Mouse (Mus musculus) stomach, embryonic 15.5 days (tissue): Measurements from ENCODE around the gene Tenm3. TPM values are rescaled to one million over a fixed set of nuclear protein-coding genes. Genes with fewer than 3 reads are reported as not detected.

Source experiments
- ATAC-seq: fragments of 200-750 bp; cut with Nextera tagmentation; 2 replicates; pipeline ENCODE4 v1.8.0; 2017; ENCODE audit warnings: low read depth, moderate number of reproducible peaks, moderate TSS enrichment; ENCODE audit not compliant: insufficient read depth, low FRiP score
- H3K27ac ChIP-seq: fragments of 300-500 bp; sonication (generic); 2 replicates; pipeline ENCODE4 v1.5.1; 2015; ENCODE audit warnings: mild to moderate bottlenecking, inconsistent platforms
- H3K27me3 ChIP-seq: fragments of 300-500 bp; sonication (generic); replicated peaks from 2 replicates; pipeline ENCODE4 v1.6.1; 2015; ENCODE audit warnings: inconsistent platforms
- H3K36me3 ChIP-seq: fragments of 300-500 bp; sonication (generic); 2 replicates; pipeline ENCODE4 v1.6.1; 2015; ENCODE audit warnings: inconsistent platforms
- H3K4me1 ChIP-seq: fragments of 300-500 bp; sonication (generic); 2 replicates; pipeline ENCODE4 v1.6.1; 2015; ENCODE audit warnings: inconsistent platforms
- H3K4me2 ChIP-seq: fragments of 300-500 bp; sonication (generic); 2 replicates; pipeline ENCODE4 v1.6.1; 2015; ENCODE audit warnings: mild to moderate bottlenecking, inconsistent platforms
- H3K4me3 ChIP-seq: fragments of 300-500 bp; sonication (generic); replicated peaks from 2 replicates; pipeline ENCODE4 v1.5.1; 2015; ENCODE audit warnings: inconsistent platforms
- H3K9ac ChIP-seq: fragments of 300-500 bp; sonication (generic); 2 replicates; pipeline ENCODE4 v1.6.1; 2015; ENCODE audit warnings: inconsistent platforms
- H3K9me3 ChIP-seq: fragments of 300-500 bp; sonication (generic); 2 replicates; pipeline ENCODE4 v1.6.1; 2016; ENCODE audit warnings: inconsistent platforms
- WGBS: fragments of 180-500 bp; shearing (Covaris S2); methylation state at CpG from one replicate; pipeline ENCODE4 v1.1.7; 2015; 5-methylcytosine and 5-hydroxymethylcytosine counted together
- polyA plus RNA-seq: library from polyadenylated mRNA; unstranded; fragments of >200 nt; fragmentation: Nextera tagmentation; extraction: Ambion mirVana; gene quantifications from 2 replicates; pipeline ENCODE4 v1.2.1, GENCODE M21; 2015

The Tenm3 gene
- polyA plus RNA-seq, 1 experiment from 2014 or later, result 14.6 TPM

DNA sequence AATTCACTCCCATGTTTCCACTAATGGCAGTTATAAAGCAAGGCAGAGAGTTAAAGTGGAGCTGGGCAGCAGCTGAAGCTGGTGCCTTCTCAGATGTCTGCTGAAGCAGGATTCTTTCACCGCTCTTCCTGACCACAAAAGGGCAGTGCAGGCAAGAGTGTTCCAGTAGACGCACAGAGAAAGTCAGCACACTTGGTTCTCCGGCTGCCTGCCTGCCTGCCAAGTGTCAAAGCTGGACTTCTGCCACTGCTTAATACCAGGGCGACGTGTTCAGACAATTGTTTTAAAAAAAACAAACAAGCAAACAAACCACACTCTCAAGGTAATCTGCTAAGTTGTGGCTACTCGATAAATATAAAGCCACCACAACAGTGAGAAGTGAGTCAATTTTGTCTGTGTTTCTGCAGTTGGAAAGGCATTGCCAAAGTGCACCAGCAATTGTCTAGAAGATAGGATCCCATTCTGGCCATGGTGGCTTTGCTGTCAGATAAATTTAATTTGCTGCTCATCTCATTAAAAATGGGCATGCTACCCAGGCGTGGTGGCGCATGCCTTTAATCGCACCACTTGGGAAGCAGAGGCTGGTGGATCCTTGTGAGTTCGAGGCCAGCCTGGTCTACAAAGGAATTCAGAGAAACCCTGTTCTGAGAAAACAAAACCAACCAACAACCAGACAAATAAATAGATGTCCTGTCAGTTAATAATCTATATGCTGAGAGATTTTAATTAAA is 152.9 kb downstream of the Tenm3 start:
- ATAC-seq, result no peak
- Histone ChIP-seq H3K27ac (no peak overlapping the region), H3K9ac (no peak overlapping the region), H3K36me3 (no peaks in the 10 kb centered on the region), H3K4me1 (peaks cover 5% of the 10 kb centered on the region; the same call in 1 of the 2 replicates), H3K4me3 (no peak overlapping the region), H3K27me3 (no peaks in the 10 kb centered on the region), H3K9me3 (no peaks in the 10 kb centered on the region), H3K4me2 (no peak overlapping the region)
- WGBS, result 74% methylated on average over 10 of the region's 10 CpGs

DNA sequence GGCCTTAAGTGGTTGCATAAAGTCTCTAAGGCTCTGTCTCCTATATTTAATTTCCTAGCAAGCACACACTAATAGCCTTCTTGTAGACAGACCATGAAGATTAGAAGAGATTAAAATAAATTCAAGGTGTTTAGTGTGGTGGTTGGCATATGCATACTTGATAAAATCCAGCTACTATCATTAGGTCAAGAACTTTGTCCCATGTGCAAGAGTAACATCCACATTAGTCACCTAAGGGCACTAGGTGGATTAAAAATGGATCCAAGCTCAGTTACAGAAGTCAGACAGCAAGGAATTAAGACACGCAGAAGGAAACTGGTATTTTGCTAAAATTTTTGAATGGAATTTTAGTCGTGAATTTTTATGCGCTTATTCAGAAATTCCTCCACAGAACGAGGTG is 155.0 kb downstream of the Tenm3 start:
- H3K4me3 ChIP-seq, result no peak overlapping the region
- no peak for ATAC-seq
- H3K4me2 ChIP-seq, result no peak overlapping the region
- 38% methylated on average over 4 of the region's 4 CpGs for WGBS
- peaks cover 5% of the 10 kb centered on the region; the same call in 1 of the 2 replicates for H3K4me1 ChIP-seq
- no peaks in the 10 kb centered on the region for H3K27me3 ChIP-seq
- H3K36me3 ChIP-seq, result no peaks in the 10 kb centered on the region
- no peaks in the 10 kb centered on the region for H3K9me3 ChIP-seq
- H3K9ac ChIP-seq, result no peak overlapping the region
- H3K27ac ChIP-seq, result no peak overlapping the region

DNA sequence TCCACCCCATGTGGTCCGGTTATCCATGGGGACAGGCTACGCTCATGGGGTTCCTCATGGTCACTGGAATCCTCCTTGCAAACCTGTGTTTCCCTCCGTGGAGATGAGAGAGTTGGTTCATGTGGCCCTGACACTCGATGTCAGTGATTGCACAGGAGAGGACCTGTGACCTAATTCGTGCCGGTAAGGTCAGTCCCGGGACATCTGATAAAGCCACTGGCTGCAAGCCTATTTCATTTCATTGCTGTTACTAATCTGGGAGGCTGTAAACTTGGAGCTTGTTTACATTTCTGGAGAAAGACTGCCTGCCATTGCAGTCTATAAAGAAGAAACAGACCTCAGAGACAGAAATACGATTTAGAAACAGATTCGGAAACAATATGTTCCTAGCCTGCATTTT is 155.6 kb downstream of the Tenm3 start:
- H3K9me3 ChIP-seq, result no peaks in the 10 kb centered on the region
- H3K4me2 ChIP-seq, result no peak overlapping the region
- no peaks in the 10 kb centered on the region for H3K27me3 ChIP-seq
- H3K9ac ChIP-seq, result no peak overlapping the region
- 30% methylated on average over 9 of the region's 9 CpGs for WGBS
- H3K4me3 ChIP-seq, result no peak overlapping the region
- no peak overlapping the region for H3K27ac ChIP-seq
- no peaks in the 10 kb centered on the region for H3K36me3 ChIP-seq
- ATAC-seq, result no peak
- H3K4me1 ChIP-seq, result peaks cover 5% of the 10 kb centered on the region; the same call in 1 of the 2 replicates

- H3K9ac ChIP-seq, result no peak overlapping the region
- H3K4me1 ChIP-seq, result no peaks in the 10 kb centered on the region
- 63% methylated on average over 2 of the region's 2 CpGs for WGBS
- H3K27me3 ChIP-seq, result no peaks in the 10 kb centered on the region
- H3K4me3 ChIP-seq, result no peak overlapping the region
- no peaks in the 10 kb centered on the region for H3K36me3 ChIP-seq
- no peak overlapping the region for H3K27ac ChIP-seq
- no peaks in the 10 kb centered on the region for H3K9me3 ChIP-seq
- H3K4me2 ChIP-seq, result no peak overlapping the region
- ATAC-seq, result no peak
Observed at GRCm38 (mm10) chr8:48673476-48673875, 170.3 kb downstream of the Tenm3 start.

DNA sequence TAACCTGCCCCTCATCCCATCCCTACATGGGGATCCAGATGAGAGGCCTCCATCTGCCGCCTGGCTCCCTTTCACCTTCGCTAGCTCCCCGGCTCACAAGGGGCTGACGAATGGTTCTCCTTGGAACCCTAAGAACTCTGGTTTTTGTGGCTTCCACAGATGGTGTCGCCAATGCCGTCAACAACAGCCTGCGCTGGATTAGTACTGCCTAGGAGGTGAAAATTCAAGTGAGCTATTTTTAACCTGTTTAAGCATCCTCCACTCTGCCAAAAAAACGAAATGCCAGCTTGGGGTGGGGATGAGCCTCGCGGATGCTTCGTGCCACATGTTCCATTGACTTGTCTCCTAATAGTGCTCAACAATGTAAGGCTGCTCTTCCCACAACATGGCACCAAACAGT is 171.3 kb downstream of the Tenm3 start:
- H3K9ac ChIP-seq, result no peak overlapping the region
- 87% methylated on average over 11 of the region's 11 CpGs for WGBS
- no peaks in the 10 kb centered on the region for H3K4me1 ChIP-seq
- no peak overlapping the region for H3K27ac ChIP-seq
- H3K4me2 ChIP-seq, result no peak overlapping the region
- no peaks in the 10 kb centered on the region for H3K36me3 ChIP-seq
- no peaks in the 10 kb centered on the region for H3K9me3 ChIP-seq
- ATAC-seq, result no peak
- no peak overlapping the region for H3K4me3 ChIP-seq
- no peaks in the 10 kb centered on the region for H3K27me3 ChIP-seq

GRCm38 (mm10) chr8:48671318-48671717 is 172.4 kb downstream of the Tenm3 start:
- ATAC-seq, result no peak
- Histone ChIP-seq H3K4me3 (no peak overlapping the region), H3K9ac (no peak overlapping the region), H3K4me2 (no peak overlapping the region), H3K9me3 (no peaks in the 10 kb centered on the region), H3K27me3 (no peaks in the 10 kb centered on the region), H3K36me3 (no peaks in the 10 kb centered on the region), H3K27ac (no peak overlapping the region), H3K4me1 (no peaks in the 10 kb centered on the region)
- 73% methylated on average over 4 of the region's 4 CpGs for WGBS

DNA sequence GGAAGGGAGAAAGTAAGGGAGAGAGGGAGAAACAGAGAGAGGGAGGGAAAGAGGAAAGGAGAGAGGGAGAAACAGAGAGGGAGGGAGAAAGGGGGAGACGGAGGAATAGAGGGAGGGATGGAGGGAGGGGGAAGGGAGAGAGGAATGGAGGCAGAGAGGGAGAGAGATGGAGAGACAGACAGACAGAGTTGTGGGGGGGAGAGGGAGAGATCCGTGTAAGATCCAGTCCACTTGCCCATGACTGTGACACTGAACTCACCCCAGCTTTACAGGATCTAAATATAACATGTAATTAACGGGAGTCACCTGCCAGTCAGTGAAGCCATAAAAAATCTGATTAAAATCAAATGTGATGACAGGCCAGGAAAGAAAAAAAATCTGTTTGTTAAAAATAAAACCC is 172.9 kb downstream of the Tenm3 start:
- no peaks in the 10 kb centered on the region for H3K9me3 ChIP-seq
- ATAC-seq, result no peak
- no peak overlapping the region for H3K4me2 ChIP-seq
- no peak overlapping the region for H3K27ac ChIP-seq
- 54% methylated on average over 3 of the region's 3 CpGs for WGBS
- H3K36me3 ChIP-seq, result no peaks in the 10 kb centered on the region
- no peak overlapping the region for H3K4me3 ChIP-seq
- no peak overlapping the region for H3K9ac ChIP-seq
- H3K4me1 ChIP-seq, result no peaks in the 10 kb centered on the region
- H3K27me3 ChIP-seq, result no peaks in the 10 kb centered on the region

DNA sequence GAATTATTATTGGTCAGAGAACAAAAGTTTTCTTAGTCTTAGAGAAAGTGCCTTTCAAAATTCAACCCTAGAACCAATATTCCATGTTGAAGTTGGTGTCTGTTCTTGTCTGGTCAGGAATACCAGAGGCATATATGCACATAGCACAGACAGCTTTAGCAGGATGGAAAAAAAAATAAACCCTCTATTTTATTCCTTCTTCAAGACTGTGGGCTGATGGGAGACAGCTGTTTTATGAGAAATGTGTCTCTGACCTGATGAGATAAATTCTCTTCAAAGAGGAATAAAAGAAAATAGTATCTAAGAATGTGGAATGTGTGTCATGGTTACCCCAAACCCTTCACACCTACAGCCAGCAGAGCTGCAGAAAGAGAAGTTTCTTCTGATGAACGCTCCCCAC is 173.4 kb downstream of the Tenm3 start:
- no peak overlapping the region for H3K9ac ChIP-seq
- H3K9me3 ChIP-seq, result no peaks in the 10 kb centered on the region
- no peak overlapping the region for H3K4me2 ChIP-seq
- H3K27ac ChIP-seq, result no peak overlapping the region
- WGBS, result 41% methylated on average over 1 of the region's 1 CpGs
- ATAC-seq, result no peak
- H3K4me1 ChIP-seq, result no peaks in the 10 kb centered on the region
- no peaks in the 10 kb centered on the region for H3K36me3 ChIP-seq
- H3K27me3 ChIP-seq, result no peaks in the 10 kb centered on the region
- H3K4me3 ChIP-seq, result no peak overlapping the region

- no peaks in the 10 kb centered on the region for H3K4me1 ChIP-seq
- ATAC-seq, result no peak
- WGBS, result 90% methylated on average over 3 of the region's 3 CpGs
Observed at GRCm38 (mm10) chr8:48665193-48665592, 178.6 kb downstream of the Tenm3 start.

DNA sequence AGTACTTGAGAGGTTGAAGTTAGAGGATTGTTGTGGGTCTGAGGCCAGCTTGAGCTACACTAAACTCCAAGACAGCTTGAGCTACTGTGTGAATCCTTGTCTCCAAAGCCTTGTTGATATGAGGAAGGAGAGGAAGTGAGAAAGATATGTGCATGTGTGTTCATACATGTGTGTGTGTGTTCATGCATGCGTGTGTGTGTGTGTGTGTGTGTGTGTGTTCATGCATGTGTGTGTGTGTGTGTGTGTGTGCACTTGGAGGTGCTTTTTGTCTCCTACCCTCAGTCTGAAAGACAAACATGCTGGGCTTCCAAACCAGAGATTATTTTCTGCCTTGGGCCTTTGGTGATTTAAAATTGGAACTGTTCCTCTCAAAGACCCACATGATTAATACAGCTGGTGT is 184.5 kb downstream of the Tenm3 start:
- Histone ChIP-seq H3K36me3 (no peaks in the 10 kb centered on the region), H3K4me2 (no peak overlapping the region), H3K9me3 (no peaks in the 10 kb centered on the region), H3K9ac (no peak overlapping the region), H3K27me3 (no peaks in the 10 kb centered on the region), H3K4me1 (no peaks in the 10 kb centered on the region), H3K27ac (no peak overlapping the region), H3K4me3 (no peak overlapping the region)
- ATAC-seq, result no peak
- 72% methylated on average over 1 of the region's 1 CpGs for WGBS

More at GRCm38 (mm10) chr8:48665193-48665592, 178.6 kb downstream of the Tenm3 start:
- Histone ChIP-seq H3K9ac (no peak overlapping the region), H3K9me3 (no peaks in the 10 kb centered on the region), H3K27me3 (no peaks in the 10 kb centered on the region), H3K27ac (no peak overlapping the region), H3K36me3 (no peaks in the 10 kb centered on the region), H3K4me2 (no peak overlapping the region), H3K4me3 (no peak overlapping the region)

DNA sequence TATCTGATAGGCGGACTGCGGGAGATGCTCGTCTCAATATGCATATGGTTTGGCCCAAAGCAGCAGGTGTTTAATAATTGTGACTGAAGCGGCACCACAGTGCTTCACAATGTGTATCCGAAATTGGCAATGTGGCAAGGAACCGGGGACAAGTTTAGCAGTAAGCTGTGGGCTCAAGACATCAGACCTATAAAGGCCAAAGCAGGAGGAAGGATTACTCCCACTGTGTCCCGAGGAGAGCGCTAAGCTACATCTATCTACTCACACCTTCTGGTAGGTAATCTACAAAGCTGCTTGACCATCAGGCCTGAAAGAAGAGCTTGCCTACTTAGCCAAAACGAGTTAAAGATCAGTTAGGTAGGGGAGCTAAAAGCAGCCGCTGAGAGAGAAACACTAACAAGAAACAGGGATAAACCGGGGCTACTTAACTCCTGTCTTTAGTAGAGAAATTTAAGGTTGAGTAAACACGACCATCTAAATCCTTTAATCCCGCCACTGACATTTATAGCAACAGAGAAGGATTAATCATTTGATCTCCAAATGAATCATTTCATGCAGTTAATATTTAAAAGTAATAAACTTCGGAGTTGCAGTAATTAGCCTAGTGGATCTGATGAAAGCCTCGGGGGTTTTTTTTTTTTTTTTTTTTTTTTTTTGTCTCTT is 188.2 kb downstream of the Tenm3 start:
- no peaks in the 10 kb centered on the region for H3K9me3 ChIP-seq
- no peak overlapping the region for H3K27ac ChIP-seq
- no peak overlapping the region for H3K9ac ChIP-seq
- H3K4me1 ChIP-seq, result no peaks in the 10 kb centered on the region
- H3K27me3 ChIP-seq, result no peaks in the 10 kb centered on the region
- 54% methylated on average over 15 of the region's 15 CpGs for WGBS
- H3K4me3 ChIP-seq, result no peak overlapping the region
- H3K4me2 ChIP-seq, result no peak overlapping the region
- no peak for ATAC-seq
- H3K36me3 ChIP-seq, result no peaks in the 10 kb centered on the region

DNA sequence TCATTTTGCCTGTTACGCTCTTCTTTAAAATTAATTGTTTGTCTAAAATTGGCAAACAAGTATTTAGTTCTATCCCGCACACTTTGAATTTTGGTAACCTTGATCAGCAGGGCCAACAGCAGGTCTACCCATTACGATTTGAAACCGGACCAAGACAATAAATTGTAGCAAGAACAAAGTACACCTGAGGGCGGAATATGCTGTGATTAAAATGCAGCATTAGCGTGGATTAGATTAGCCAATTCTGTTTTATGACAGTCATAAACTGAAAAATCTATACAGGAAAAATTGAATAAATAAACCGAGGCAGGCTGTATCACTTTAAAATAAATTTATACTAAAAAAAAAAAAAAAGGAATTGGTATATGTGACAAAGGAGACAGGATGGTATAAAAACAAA is 193.9 kb downstream of the Tenm3 start:
- Histone ChIP-seq H3K9ac (no peak overlapping the region), H3K9me3 (no peaks in the 10 kb centered on the region), H3K4me3 (no peak overlapping the region), H3K4me2 (no peak overlapping the region), H3K27me3 (no peaks in the 10 kb centered on the region), H3K4me1 (no peaks in the 10 kb centered on the region), H3K36me3 (no peaks in the 10 kb centered on the region), H3K27ac (no peak overlapping the region)
- ATAC-seq, result no peak
- 85% methylated on average over 7 of the region's 7 CpGs for WGBS
